Mouse (Mus musculus): ENCODE data around the gene Pitx1. TPM values are rescaled to one million over a fixed set of nuclear protein-coding genes. Genes with fewer than 3 reads are reported as not detected.

Gene Pitx1
- polyA plus RNA-seq, 2 experiments: 0.09 TPM; not detected in 1

- Histone ChIP-seq H3K9me3 (ENCODE audit: control insufficient read depth, low read length) (no peaks in the 10 kb centered on the region), H3K9ac (replicated peaks) (no peak overlapping the region), H3K4me2 (ENCODE audit: low read depth) (no peak overlapping the region), H3K27me3 (ENCODE audit: control insufficient read depth, insufficient read depth, low read length) (no peaks in the 10 kb centered on the region), H3K36me3 (replicated peaks; ENCODE audit: control insufficient read depth, insufficient read depth, low read depth) (no peaks in the 10 kb centered on the region), H3K4me3 (ENCODE audit: insufficient read depth in 1 of 2, low read depth in 2 of 2, low read length in 2 of 2) (no peak overlapping the region), H3K27ac (no peak overlapping the region), H3K4me1 (replicated peaks; ENCODE audit: control insufficient read depth in 2 of 2, insufficient read depth in 2 of 2, low read length in 1 of 2) (no peaks in the 10 kb centered on the region)
- DNase-seq (ENCODE audit: low read depth in 3 of 3, low spot score in 3 of 3) (no peak), ATAC-seq (ENCODE audit: insufficient read depth) (no peak)
- TF ChIP-seq EP300 (IDR thresholded peaks at IDR 0.05; ENCODE audit: low read depth) (no peak), CTCF (IDR thresholded peaks at IDR 0.05; ENCODE audit: low read depth) (no peak)
- WGBS (ENCODE audit: insufficient replicate concordance): 51% methylated on average over 11 of the region's 11 CpGs
Observed at GRCm38 (mm10) chr13:55786120-55786519, 49.9 kb downstream of the Pitx1 start.

DNA sequence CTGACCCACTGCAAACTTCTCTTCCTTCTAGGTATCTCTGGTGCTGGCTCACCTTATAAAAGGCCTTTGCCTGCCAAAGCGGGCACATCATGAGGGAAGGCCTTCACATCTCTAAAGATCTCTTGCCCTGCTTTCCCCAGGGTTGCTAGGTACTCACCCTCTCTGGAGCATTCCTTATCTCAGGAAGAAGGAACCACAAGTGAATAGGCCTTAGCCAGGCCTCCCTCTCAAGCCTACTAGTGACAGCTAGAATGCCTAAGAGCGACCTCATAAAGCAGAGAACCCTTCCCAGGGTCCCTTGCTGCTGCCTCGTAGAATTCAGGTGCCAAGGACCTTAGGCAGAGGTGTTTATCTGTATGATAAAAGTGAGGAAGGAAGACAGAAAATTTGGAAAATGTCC is 51.7 kb downstream of the Pitx1 start, which contains the start of gene Catsper3:
Gene Catsper3 (plus strand): TSS at position 301 of the 400 bp plus-strand sequence.
- Histone ChIP-seq H3K4me2 (ENCODE audit: low read depth) (no peak within 1 kb of the TSS), H3K4me1 (replicated peaks; ENCODE audit: control insufficient read depth in 2 of 2, insufficient read depth in 2 of 2, low read length in 1 of 2) (no peaks in the 10 kb centered on the region), H3K27ac (no peak within 1 kb of the TSS), H3K9me3 (ENCODE audit: control insufficient read depth, low read length) (no peaks in the 10 kb centered on the region), H3K9ac (replicated peaks) (no peak within 1 kb of the TSS), H3K4me3 (ENCODE audit: insufficient read depth in 1 of 2, low read depth in 2 of 2, low read length in 2 of 2) (no peak within 1 kb of the TSS), H3K36me3 (replicated peaks; ENCODE audit: control insufficient read depth, insufficient read depth, low read depth) (no peaks in the 10 kb centered on the region), H3K27me3 (ENCODE audit: control insufficient read depth, insufficient read depth, low read length) (no peaks in the 10 kb centered on the region)
- no peak for ATAC-seq (ENCODE audit: insufficient read depth)
- DNase-seq (ENCODE audit: low read depth in 3 of 3, low spot score in 3 of 3): no peak
- TF ChIP-seq EP300 (IDR thresholded peaks at IDR 0.05; ENCODE audit: low read depth) (no peak), CTCF (IDR thresholded peaks at IDR 0.05; ENCODE audit: low read depth) (no peak)
- WGBS (ENCODE audit: insufficient replicate concordance): 57% methylated on average over 3 of the region's 3 CpGs

DNA sequence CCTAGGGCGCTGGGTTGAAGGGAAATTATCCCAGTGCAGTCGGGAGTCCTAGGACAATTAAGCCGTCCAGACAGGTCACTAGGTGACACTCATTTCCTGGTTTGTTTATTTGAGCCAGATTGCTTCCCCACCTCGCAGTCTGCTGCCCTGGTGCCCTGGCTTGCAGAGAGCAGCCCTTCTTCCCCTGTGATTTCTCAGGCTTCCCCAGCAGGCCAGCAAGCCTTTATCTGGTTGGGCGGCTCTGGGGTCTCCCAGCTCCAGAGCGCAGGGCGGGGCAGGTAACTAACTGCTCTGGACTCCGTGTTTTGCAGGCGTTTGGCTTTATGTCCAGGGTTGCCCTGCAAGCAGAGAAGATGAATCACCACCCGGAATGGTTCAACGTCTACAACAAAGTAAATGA is 60.9 kb downstream of the Pitx1 start:
- no peak for DNase-seq (ENCODE audit: low read depth in 3 of 3, low spot score in 3 of 3)
- no peaks in the 10 kb centered on the region for H3K4me1 ChIP-seq (replicated peaks; ENCODE audit: control insufficient read depth in 2 of 2, insufficient read depth in 2 of 2, low read length in 1 of 2)
- 45% methylated on average over 11 of the region's 11 CpGs for WGBS (ENCODE audit: insufficient replicate concordance)

More for the DNA sequence above, 60.9 kb downstream of the Pitx1 start:
- no peak overlapping the region for H3K4me3 ChIP-seq (ENCODE audit: insufficient read depth in 1 of 2, low read depth in 2 of 2, low read length in 2 of 2)
- H3K9me3 ChIP-seq (ENCODE audit: control insufficient read depth, low read length): no peaks in the 10 kb centered on the region
- no peak overlapping the region for H3K9ac ChIP-seq (replicated peaks)
- no peak overlapping the region for H3K27ac ChIP-seq
- no peaks in the 10 kb centered on the region for H3K36me3 ChIP-seq (replicated peaks; ENCODE audit: control insufficient read depth, insufficient read depth, low read depth)
- no peak for ATAC-seq (ENCODE audit: insufficient read depth)
- TF ChIP-seq CTCF (IDR thresholded peaks at IDR 0.05; ENCODE audit: low read depth) (no peak), EP300 (IDR thresholded peaks at IDR 0.05; ENCODE audit: low read depth) (no peak)
- H3K4me2 ChIP-seq (ENCODE audit: low read depth): no peak overlapping the region
- H3K27me3 ChIP-seq (ENCODE audit: control insufficient read depth, insufficient read depth, low read length): no peaks in the 10 kb centered on the region

Other genes with a start within 250 kb of the Pitx1 start
- gene B4galt7, start 236.3 kb downstream of the Pitx1 start, polyA plus RNA-seq (2012; rRNA removed): 5.5 and 5.8 TPM in 2 replicates
- gene B4galt7, start 236.3 kb downstream of the Pitx1 start, polyA plus RNA-seq (2014; fragmentation: Nextera tagmentation; extraction: Ambion mirVana): 1.8 and 1.9 TPM in 2 replicates
- 7.4 and 12.4 TPM in 2 replicates for gene Caml, start 213.2 kb downstream of the Pitx1 start, polyA plus RNA-seq (2012; rRNA removed)
- gene Caml, start 213.2 kb downstream of the Pitx1 start, polyA plus RNA-seq (2014; fragmentation: Nextera tagmentation; extraction: Ambion mirVana): 13.4 and 13.5 TPM in 2 replicates
- gene Ddx46, start 201.2 kb downstream of the Pitx1 start, polyA plus RNA-seq (2012; rRNA removed): 9.8 and 19.3 TPM in 2 replicates
- gene Ddx46, start 201.2 kb downstream of the Pitx1 start, polyA plus RNA-seq (2014; fragmentation: Nextera tagmentation; extraction: Ambion mirVana): 17.4 and 19.2 TPM in 2 replicates
- 14.7 and 17.4 TPM in 2 replicates for gene B230219D22Rik, start 143.1 kb downstream of the Pitx1 start, polyA plus RNA-seq (2012; rRNA removed)
- 8.4 and 9.7 TPM in 2 replicates for gene B230219D22Rik, start 143.1 kb downstream of the Pitx1 start, polyA plus RNA-seq (2014; fragmentation: Nextera tagmentation; extraction: Ambion mirVana)
- 8.8 and 10.4 TPM in 2 replicates for gene Txndc15, start 121.5 kb downstream of the Pitx1 start, polyA plus RNA-seq (2012; rRNA removed)
- gene Txndc15, start 121.5 kb downstream of the Pitx1 start, polyA plus RNA-seq (2014; fragmentation: Nextera tagmentation; extraction: Ambion mirVana): 26.7 and 28.5 TPM in 2 replicates
- 19.7 and 25.1 TPM in 2 replicates for gene Pcbd2, start 108.8 kb downstream of the Pitx1 start, polyA plus RNA-seq (2012; rRNA removed)
- gene Pcbd2, start 108.8 kb downstream of the Pitx1 start, polyA plus RNA-seq (2014; fragmentation: Nextera tagmentation; extraction: Ambion mirVana): 35.7 and 40.9 TPM in 2 replicates
- gene Catsper3, start 51.6 kb downstream of the Pitx1 start, polyA plus RNA-seq (2012; rRNA removed): 0.03 TPM in 1 of 2 replicates, not detected in the other
- 0.13 TPM in 1 of 2 replicates, not detected in the other for gene Catsper3, start 51.6 kb downstream of the Pitx1 start, polyA plus RNA-seq (2014; fragmentation: Nextera tagmentation; extraction: Ambion mirVana)

Measured in liver, embryonic 14.5 days (tissue).